27 mouse cellular contexts compared by ENCODE assay signal in the genomic region with DNA sequence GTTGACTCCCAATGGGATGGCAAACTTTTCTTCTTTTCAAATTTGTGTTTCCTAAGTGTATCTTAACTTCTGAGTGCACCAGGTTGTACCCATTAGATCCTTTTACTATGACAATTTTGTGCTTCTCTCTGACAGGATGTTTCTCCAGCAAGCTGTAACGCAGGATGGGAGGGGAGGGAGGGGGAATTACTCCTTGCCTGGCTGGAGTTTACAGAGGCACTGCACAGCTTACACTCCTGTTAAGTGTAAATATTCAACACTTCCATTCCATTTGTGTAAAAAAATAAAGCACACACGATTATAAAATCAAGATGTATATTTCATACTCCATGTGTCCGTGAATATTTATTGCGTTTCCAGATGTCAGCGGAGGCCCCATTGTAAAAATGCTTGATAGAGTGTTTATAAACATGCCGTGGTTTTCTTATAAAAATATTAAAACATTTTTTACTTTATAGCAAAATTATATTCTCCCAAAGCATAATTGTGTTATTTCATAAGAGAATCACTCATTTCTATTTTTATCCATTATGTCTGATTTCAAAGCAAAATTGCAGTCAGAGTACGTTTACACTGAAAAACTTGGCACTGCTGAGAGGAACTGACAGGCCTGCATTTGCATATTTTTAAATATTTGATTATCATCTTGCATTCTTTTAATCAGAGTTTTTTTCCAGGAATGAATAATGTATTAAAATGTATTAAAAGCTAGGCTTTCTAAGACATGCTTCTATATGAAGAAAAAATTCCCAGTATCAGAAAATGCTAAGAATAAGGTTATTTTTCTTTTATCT.
DNase-seq lines count a peak whose midpoint lies in the region; ATAC-seq lines count a peak whose summit lies in the region.
"Had no signal": no experiment of that assay in that cellular context is flagged by ENCODE, and none has a peak within 500 bp of the region (broad histone marks: within the 10 kb centered on the region; RNA-seq: fewer than 3 reads in every experiment).

No protein-coding gene starts in this region.

- no peak for DNase-seq in forebrain, embryonic 10.5 days (ENCODE audit: extremely low spot score, low spot score)
- no peak for DNase-seq in thymus, postnatal 14 days
- DNase-seq: adrenal gland, postnatal 14 days; B cell, adult 2 months; cerebellum, adult 18-20 months; cerebellum, adult 9-10 months; cerebellum, postnatal 14 days; gastrocnemius, postnatal 25 days; heart, adult 18-20 months; heart, postnatal 10 days; heart, postnatal 36 days; kidney, adult 18-20 months had no signal

- H3K27ac ChIP-seq in forebrain, embryonic 13.5 days = no peak overlapping the region; the same call in 1 of the 2 replicates
- no peak overlapping the region for H3K27ac ChIP-seq in forebrain, embryonic 10.5 days
- no peak overlapping the region for H3K27ac ChIP-seq in midbrain, embryonic 15.5 days
- H3K27ac ChIP-seq in midbrain, embryonic 13.5 days = no peak overlapping the region
- peak overlapping the region; percentile 22 for H3K27ac ChIP-seq in forebrain, embryonic 16.5 days (ENCODE audit: low read length)
- H3K27ac ChIP-seq in kidney, embryonic 14.5 days (ENCODE audit: low read depth, low read length) = no peak overlapping the region
- H3K27ac ChIP-seq: heart, embryonic 15.5 days; hindbrain, postnatal 0 days had no signal

- WGBS in forebrain, embryonic 13.5 days = 73% methylated on average over 7 of the region's 7 CpGs
- WGBS in forebrain, embryonic 10.5 days = 88% methylated on average over 7 of the region's 7 CpGs
- 69% methylated on average over 7 of the region's 7 CpGs for WGBS in midbrain, embryonic 15.5 days
- WGBS in midbrain, embryonic 13.5 days = 84% methylated on average over 7 of the region's 7 CpGs
- WGBS in forebrain, embryonic 16.5 days = 43% methylated on average over 7 of the region's 7 CpGs
- 73% methylated on average over 7 of the region's 7 CpGs for WGBS in kidney, embryonic 14.5 days

- H3K4me1 ChIP-seq in forebrain, embryonic 13.5 days = peaks cover 11% of the 10 kb centered on the region; the same call in 1 of the 2 replicates
- no peaks in the 10 kb centered on the region for H3K4me1 ChIP-seq in forebrain, embryonic 10.5 days
- H3K4me1 ChIP-seq in midbrain, embryonic 15.5 days = no peaks in the 10 kb centered on the region
- no peaks in the 10 kb centered on the region for H3K4me1 ChIP-seq in midbrain, embryonic 13.5 days (replicated peaks)
- peaks cover 17% of the 10 kb centered on the region for H3K4me1 ChIP-seq in forebrain, embryonic 16.5 days (replicated peaks; ENCODE audit: control insufficient read depth, insufficient read depth, low read length)
- no peaks in the 10 kb centered on the region for H3K4me1 ChIP-seq in kidney, embryonic 14.5 days (ENCODE audit: control insufficient read depth, insufficient read depth, low read length)
- H3K4me1 ChIP-seq: embryonic facial prominence, embryonic 12.5 days; heart, embryonic 12.5 days; heart, embryonic 15.5 days had no signal

- peak; percentile 69 for ATAC-seq in forebrain, embryonic 13.5 days
- 0 out of 2 replicates have a peak, but pooled peaks have one; percentile 30 for ATAC-seq in midbrain, embryonic 15.5 days (replicated peaks)
- no peak for ATAC-seq in midbrain, embryonic 13.5 days
- peak; percentile 84 for ATAC-seq in forebrain, embryonic 16.5 days
- no peak for ATAC-seq in kidney, embryonic 14.5 days (ENCODE audit: low FRiP score, low TSS enrichment)
- ATAC-seq: hindbrain, postnatal 0 days; inflammation-experienced regulatory T-cells, adult 6 months; intestine, embryonic 16.5 days; Patski had no signal

- H3K27me3 ChIP-seq in forebrain, embryonic 13.5 days = no peaks in the 10 kb centered on the region
- no peaks in the 10 kb centered on the region for H3K27me3 ChIP-seq in forebrain, embryonic 10.5 days (ENCODE audit: poor library complexity, severe bottlenecking)
- no peaks in the 10 kb centered on the region for H3K27me3 ChIP-seq in midbrain, embryonic 15.5 days (replicated peaks)
- no peaks in the 10 kb centered on the region for H3K27me3 ChIP-seq in midbrain, embryonic 13.5 days
- H3K27me3 ChIP-seq in forebrain, embryonic 16.5 days (replicated peaks; ENCODE audit: control insufficient read depth, insufficient read depth, low read length) = no peaks in the 10 kb centered on the region
- H3K27me3 ChIP-seq in kidney, embryonic 14.5 days (ENCODE audit: control insufficient read depth, insufficient read depth, low read length) = no peaks in the 10 kb centered on the region
- H3K27me3 ChIP-seq: CH12.LX; embryonic facial prominence, embryonic 12.5 days; heart, embryonic 12.5 days; heart, embryonic 15.5 days; Patski had no signal

- H3K9ac ChIP-seq in forebrain, embryonic 13.5 days = no peak overlapping the region
- H3K9ac ChIP-seq in midbrain, embryonic 15.5 days = no peak overlapping the region
- H3K9ac ChIP-seq in midbrain, embryonic 13.5 days (replicated peaks) = no peak overlapping the region
- H3K9ac ChIP-seq in forebrain, embryonic 16.5 days (replicated peaks; ENCODE audit: low read depth, low read length) = no peak overlapping the region
- no peak overlapping the region for H3K9ac ChIP-seq in kidney, embryonic 14.5 days (ENCODE audit: low read depth, low read length)
- H3K9ac ChIP-seq: embryonic facial prominence, embryonic 12.5 days; heart, embryonic 12.5 days; heart, embryonic 15.5 days; hindbrain, embryonic 14.5 days had no signal

- H3K4me2 ChIP-seq in forebrain, embryonic 13.5 days = no peak overlapping the region
- no peak overlapping the region for H3K4me2 ChIP-seq in midbrain, embryonic 15.5 days
- no peak overlapping the region for H3K4me2 ChIP-seq in midbrain, embryonic 13.5 days (replicated peaks)
- H3K4me2 ChIP-seq in forebrain, embryonic 16.5 days (ENCODE audit: low read length) = no peak overlapping the region
- H3K4me2 ChIP-seq in kidney, embryonic 14.5 days (replicated peaks; ENCODE audit: low read depth, low read length) = no peak overlapping the region
- H3K4me2 ChIP-seq: embryonic facial prominence, embryonic 12.5 days; heart, embryonic 12.5 days; heart, embryonic 15.5 days; hindbrain, embryonic 14.5 days had no signal

- no peaks in the 10 kb centered on the region for H3K36me3 ChIP-seq in forebrain, embryonic 13.5 days (ENCODE audit: poor library complexity, severe bottlenecking)
- no peaks in the 10 kb centered on the region for H3K36me3 ChIP-seq in forebrain, embryonic 10.5 days (replicated peaks)
- H3K36me3 ChIP-seq in midbrain, embryonic 15.5 days (replicated peaks) = 0 out of 2 replicates have a peak, but pooled peaks cover 4% of the 10 kb centered on the region
- H3K36me3 ChIP-seq in midbrain, embryonic 13.5 days = no peaks in the 10 kb centered on the region
- H3K36me3 ChIP-seq in forebrain, embryonic 16.5 days (ENCODE audit: control insufficient read depth, insufficient read depth) = peaks cover 6% of the 10 kb centered on the region
- no peaks in the 10 kb centered on the region for H3K36me3 ChIP-seq in kidney, embryonic 14.5 days (ENCODE audit: control insufficient read depth, insufficient read depth, low read length)
- H3K36me3 ChIP-seq: embryonic facial prominence, embryonic 12.5 days; G1E; heart, embryonic 12.5 days; heart, embryonic 15.5 days had no signal

- H3K9me3 ChIP-seq in forebrain, embryonic 13.5 days (replicated peaks) = no peaks in the 10 kb centered on the region
- H3K9me3 ChIP-seq in forebrain, embryonic 10.5 days = no peaks in the 10 kb centered on the region
- no peaks in the 10 kb centered on the region for H3K9me3 ChIP-seq in midbrain, embryonic 15.5 days
- no peaks in the 10 kb centered on the region for H3K9me3 ChIP-seq in midbrain, embryonic 13.5 days
- no peaks in the 10 kb centered on the region for H3K9me3 ChIP-seq in forebrain, embryonic 16.5 days (ENCODE audit: control insufficient read depth, low read length)
- no peaks in the 10 kb centered on the region for H3K9me3 ChIP-seq in kidney, embryonic 14.5 days (ENCODE audit: control insufficient read depth, low read length)
- H3K9me3 ChIP-seq: embryonic facial prominence, embryonic 12.5 days; G1E; heart, embryonic 12.5 days; heart, embryonic 15.5 days had no signal

- no peak overlapping the region for H3K4me3 ChIP-seq in forebrain, embryonic 13.5 days
- no peak overlapping the region for H3K4me3 ChIP-seq in forebrain, embryonic 10.5 days
- no peak overlapping the region for H3K4me3 ChIP-seq in midbrain, embryonic 15.5 days
- H3K4me3 ChIP-seq in midbrain, embryonic 13.5 days (replicated peaks) = no peak overlapping the region
- H3K4me3 ChIP-seq in forebrain, embryonic 16.5 days (replicated peaks; ENCODE audit: low read length) = no peak overlapping the region
- H3K4me3 ChIP-seq in kidney, embryonic 14.5 days (ENCODE audit: low read length) = no peak overlapping the region
- H3K4me3 ChIP-seq: embryonic facial prominence, embryonic 12.5 days; heart, embryonic 12.5 days; heart, embryonic 15.5 days had no signal

Comparison
In these comparisons a context has a peak if more than half of its experiments do, and no peak if none do; other contexts are left out.
1. ATAC-seq: peak in forebrain, embryonic 13.5 days (single experiment), midbrain, embryonic 15.5 days (single experiment) and forebrain, embryonic 16.5 days (single experiment); none in midbrain, embryonic 13.5 days (single experiment) and kidney, embryonic 14.5 days (single experiment).